Mouse (Mus musculus) lung, embryonic 16.5 days (tissue): ENCODE measurements around the gene 5730596B20Rik. TPM values are rescaled to one million over a fixed set of nuclear protein-coding genes. Genes with fewer than 3 reads are reported as not detected.

ENCODE experiments used
- ATAC-seq: fragments of 200-750 bp; cut with Nextera tagmentation; 2 replicates; pipeline ENCODE4 v1.8.0; 2017; ENCODE audit warnings: low read depth, mild to moderate bottlenecking, moderate library complexity
- H3K27ac ChIP-seq: fragments of 300-500 bp; sonication (generic); 2 replicates; pipeline ENCODE4 v1.5.1; 2014; ENCODE audit warnings: mild to moderate bottlenecking, control low read depth, low read length
- H3K27me3 ChIP-seq: fragments of 300-500 bp; sonication (generic); 2 replicates; pipeline ENCODE4 v1.6.1; 2014; ENCODE audit warnings: low read depth, low read length, mixed read lengths; ENCODE audit not compliant: control insufficient read depth, insufficient read depth
- H3K36me3 ChIP-seq: fragments of 300-500 bp; sonication (generic); 2 replicates; pipeline ENCODE4 v1.6.1; 2014; ENCODE audit warnings: low read length; ENCODE audit not compliant: control insufficient read depth, insufficient read depth
- H3K4me1 ChIP-seq: fragments of 300-500 bp; sonication (generic); replicated peaks from 2 replicates; pipeline ENCODE4 v1.6.1; 2014; ENCODE audit warnings: low read length, mixed read lengths; ENCODE audit not compliant: control insufficient read depth, insufficient read depth
- H3K4me2 ChIP-seq: fragments of 300-500 bp; sonication (generic); 2 replicates; pipeline ENCODE4 v1.6.1; 2014; ENCODE audit warnings: low read depth, low read length, control low read depth
- H3K4me3 ChIP-seq: fragments of 300-500 bp; sonication (generic); 2 replicates; pipeline ENCODE4 v1.5.1; 2014; ENCODE audit warnings: mild to moderate bottlenecking, low read length, control low read depth
- H3K9ac ChIP-seq: fragments of 300-500 bp; sonication (generic); 2 replicates; pipeline ENCODE4 v1.6.1; 2014; ENCODE audit warnings: low read length, control low read depth
- H3K9me3 ChIP-seq: fragments of 300-500 bp; sonication (generic); 2 replicates; pipeline ENCODE4 v1.6.1; 2016; ENCODE audit warnings: low read length; ENCODE audit not compliant: control insufficient read depth
- WGBS: fragments of 180-500 bp; shearing (Covaris S2); extraction: QIAGEN DNeasy Blood & Tissue Kit; methylation state at CpG from one replicate; pipeline ENCODE4 v1.1.7; 2014; 5-methylcytosine and 5-hydroxymethylcytosine counted together
- polyA plus RNA-seq: library from polyadenylated mRNA; unstranded; fragments of >200 nt; fragmentation: Nextera tagmentation; extraction: Ambion mirVana; gene quantifications from 2 replicates; pipeline ENCODE4 v1.2.1, GENCODE M21; 2015

The 5730596B20Rik gene
- polyA plus RNA-seq, 1 experiment from 2014 or later = 2.5 TPM

DNA sequence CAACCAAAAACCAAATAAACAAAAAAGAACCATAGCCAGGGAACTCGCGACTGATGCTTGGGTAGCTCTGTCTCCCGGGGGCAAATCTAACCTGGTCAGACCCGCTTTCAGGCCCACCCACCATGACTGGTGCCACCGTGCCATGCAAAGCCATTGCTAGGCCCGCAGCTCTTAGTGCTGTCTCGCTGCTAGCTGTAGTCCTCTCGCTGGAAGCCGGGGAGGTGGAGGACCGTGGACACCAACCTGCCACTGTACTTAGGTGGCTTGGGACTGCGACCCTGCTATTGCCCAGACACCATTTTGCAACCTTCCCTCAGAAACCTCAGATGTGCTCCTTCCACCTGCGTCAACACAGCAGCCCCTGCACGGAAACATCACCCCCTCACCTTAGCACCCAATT, 34.7 kb downstream of the 5730596B20Rik start:
- Histone ChIP-seq H3K27me3 (peaks cover 76% of the 10 kb centered on the region), H3K4me2 (peak overlapping the region; percentile 65), H3K36me3 (no peaks in the 10 kb centered on the region), H3K4me3 (peak overlapping the region; percentile 44), H3K4me1 (peaks cover 5% of the 10 kb centered on the region), H3K9me3 (no peaks in the 10 kb centered on the region), H3K27ac (peak overlapping the region; percentile 28; the same call in 1 of the 2 replicates), H3K9ac (peak overlapping the region; percentile 60)
- ATAC-seq = no peak
- WGBS = 5% methylated on average over 13 of the region's 13 CpGs

DNA sequence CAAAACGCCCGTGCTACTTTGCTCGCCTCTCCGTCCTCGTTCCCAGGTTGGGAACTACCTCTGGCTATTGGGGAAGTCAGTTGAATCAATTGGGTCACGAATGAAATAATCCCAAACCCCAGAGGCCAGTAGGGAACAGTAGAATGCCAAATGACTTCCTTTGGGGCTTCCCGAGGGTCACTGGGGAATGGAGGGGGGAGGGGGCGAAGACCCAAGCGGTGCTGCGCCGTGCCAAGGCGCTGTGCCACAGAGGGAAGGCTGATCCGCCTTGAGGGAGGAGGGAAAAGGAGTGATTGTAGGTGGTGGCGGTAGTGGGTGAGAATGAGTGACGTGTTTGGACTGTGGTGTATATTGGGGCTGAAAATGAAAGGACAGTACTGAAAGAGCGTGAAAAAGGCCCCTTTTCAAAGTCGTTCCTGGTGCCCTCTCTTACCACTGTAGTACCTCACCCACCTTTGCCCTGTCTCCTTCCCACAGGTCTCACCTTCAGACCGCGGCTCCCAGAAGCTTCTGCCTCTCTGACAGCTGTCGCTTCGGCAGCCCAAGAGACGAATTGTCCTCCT, 35.3 kb downstream of the 5730596B20Rik start:
- peaks cover 75% of the 10 kb centered on the region for H3K27me3 ChIP-seq
- H3K9ac ChIP-seq = peak overlapping the region; percentile 60
- H3K27ac ChIP-seq = peak overlapping the region; percentile 28
- no peaks in the 10 kb centered on the region for H3K36me3 ChIP-seq
- WGBS = 6% methylated on average over 22 of the region's 22 CpGs
- H3K4me2 ChIP-seq = peak overlapping the region; percentile 65
- peak overlapping the region; percentile 44 for H3K4me3 ChIP-seq
- peak; percentile 7; the same call in 1 of the 2 replicates for ATAC-seq
- peaks cover 11% of the 10 kb centered on the region for H3K4me1 ChIP-seq
- H3K9me3 ChIP-seq = no peaks in the 10 kb centered on the region

DNA sequence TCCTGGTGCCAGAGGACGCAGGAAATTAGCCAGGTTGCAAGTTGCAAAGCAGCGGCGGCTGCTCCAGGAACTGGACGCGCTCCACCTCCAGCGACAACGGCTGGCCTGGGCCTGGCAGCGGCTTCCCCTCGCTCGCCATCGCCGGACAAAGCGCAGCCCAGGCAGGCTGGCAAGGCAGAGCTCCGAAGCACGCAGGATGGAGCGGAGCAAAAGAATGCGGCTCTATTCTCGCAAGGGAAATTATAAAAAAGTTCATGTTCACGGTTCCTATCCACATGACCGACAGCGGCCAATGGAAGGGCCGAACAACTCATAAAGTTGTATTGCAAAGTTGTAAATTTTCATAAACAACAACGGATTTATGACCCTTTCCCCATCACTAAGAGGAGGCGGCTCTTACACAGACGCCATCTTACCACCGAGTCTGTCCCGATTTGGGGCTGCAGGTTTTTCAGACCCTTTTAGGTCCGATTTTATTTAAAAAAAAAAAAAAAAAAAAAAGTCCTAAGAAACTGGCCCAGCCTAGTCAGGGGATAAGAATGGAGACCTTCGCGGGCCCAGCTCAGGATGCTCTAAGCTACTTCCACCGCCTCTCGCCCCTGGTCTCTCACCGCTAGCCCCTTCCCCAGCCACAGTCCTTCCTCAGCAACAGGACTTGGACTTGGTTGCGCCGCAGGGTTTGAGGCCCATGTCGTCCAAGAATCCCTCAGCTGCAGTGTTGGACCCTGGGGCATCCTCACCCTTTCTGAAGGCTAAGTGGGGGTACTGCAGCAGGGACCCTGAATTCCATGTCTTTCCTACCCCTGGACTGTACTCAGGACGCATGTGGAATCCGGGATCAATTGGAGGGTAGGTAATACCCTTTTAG, 36.1 kb downstream of the 5730596B20Rik start, which contains the start of the genes Hoxa3 and Gm28308:
Gene Hoxa3 (minus strand): TSS at position 218 of the 868 bp plus-strand sequence.
Gene Gm28308 (minus strand): TSS at position 221 of the 868 bp plus-strand sequence.
- no peaks in the 10 kb centered on the region for H3K9me3 ChIP-seq
- H3K27ac ChIP-seq = peak within 1 kb of the TSS; percentile 45
- H3K4me1 ChIP-seq = peaks cover 12% of the 10 kb centered on the region
- WGBS = 9% methylated on average over 38 of the region's 38 CpGs
- H3K4me2 ChIP-seq = peak within 1 kb of the TSS; percentile 65
- H3K36me3 ChIP-seq = no peaks in the 10 kb centered on the region
- H3K9ac ChIP-seq = peak within 1 kb of the TSS; percentile 60
- H3K27me3 ChIP-seq = peaks cover 78% of the 10 kb centered on the region
- H3K4me3 ChIP-seq = peak within 1 kb of the TSS; percentile 44
- ATAC-seq = peak; percentile 38

- Histone ChIP-seq H3K4me3 (no peak overlapping the region), H3K4me1 (peaks cover 12% of the 10 kb centered on the region), H3K9ac (no peak overlapping the region), H3K27ac (no peak overlapping the region), H3K36me3 (no peaks in the 10 kb centered on the region), H3K27me3 (peaks cover 82% of the 10 kb centered on the region), H3K4me2 (no peak overlapping the region), H3K9me3 (no peaks in the 10 kb centered on the region)
- ATAC-seq = no peak
- 29% methylated on average over 5 of the region's 5 CpGs for WGBS
Observed at GRCm38 (mm10) chr6:52214271-52214670, 37.0 kb downstream of the 5730596B20Rik start.

DNA sequence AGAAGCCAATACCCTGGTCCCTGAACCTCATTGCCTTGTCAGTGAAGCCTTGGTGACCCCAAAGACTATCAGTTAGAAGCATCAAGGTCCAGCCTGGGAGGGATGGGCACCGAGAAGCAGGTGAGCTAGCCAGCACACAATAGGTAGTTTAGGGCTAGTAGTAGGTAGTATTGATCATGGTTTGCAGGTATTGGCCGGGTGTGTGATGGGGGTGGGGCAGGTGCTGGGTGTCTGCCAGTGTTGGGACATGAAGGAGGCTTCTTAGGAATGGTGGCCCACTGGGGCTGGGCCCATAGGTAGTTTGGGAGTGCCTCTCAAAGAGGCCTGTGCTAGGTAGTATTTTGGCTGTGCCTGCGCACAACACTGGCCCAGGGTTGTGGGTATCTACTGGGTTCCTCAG, 37.8 kb downstream of the 5730596B20Rik start:
- 29% methylated on average over 3 of the region's 3 CpGs for WGBS
- Histone ChIP-seq H3K4me2 (no peak overlapping the region), H3K9me3 (no peaks in the 10 kb centered on the region), H3K36me3 (no peaks in the 10 kb centered on the region), H3K4me3 (no peak overlapping the region), H3K4me1 (peaks cover 12% of the 10 kb centered on the region), H3K27me3 (peaks cover 90% of the 10 kb centered on the region), H3K9ac (no peak overlapping the region), H3K27ac (no peak overlapping the region)
- no peak for ATAC-seq

- no peak overlapping the region for H3K27ac ChIP-seq
- 3% methylated on average over 30 of the region's 30 CpGs for WGBS
- H3K27me3 ChIP-seq = peaks cover 93% of the 10 kb centered on the region
- peak overlapping the region; percentile 54 for H3K4me3 ChIP-seq
- ATAC-seq = no peak
- H3K9me3 ChIP-seq = no peaks in the 10 kb centered on the region
- no peaks in the 10 kb centered on the region for H3K36me3 ChIP-seq
- peak overlapping the region; percentile 62 for H3K4me2 ChIP-seq
- H3K9ac ChIP-seq = peak overlapping the region; percentile 42
- peaks cover 12% of the 10 kb centered on the region for H3K4me1 ChIP-seq
Observed at GRCm38 (mm10) chr6:52215771-52216535, 38.7 kb downstream of the 5730596B20Rik start.

GRCm38 (mm10) chr6:52216691-52217458, 39.6 kb downstream of the 5730596B20Rik start:
- no peak for ATAC-seq

DNA sequence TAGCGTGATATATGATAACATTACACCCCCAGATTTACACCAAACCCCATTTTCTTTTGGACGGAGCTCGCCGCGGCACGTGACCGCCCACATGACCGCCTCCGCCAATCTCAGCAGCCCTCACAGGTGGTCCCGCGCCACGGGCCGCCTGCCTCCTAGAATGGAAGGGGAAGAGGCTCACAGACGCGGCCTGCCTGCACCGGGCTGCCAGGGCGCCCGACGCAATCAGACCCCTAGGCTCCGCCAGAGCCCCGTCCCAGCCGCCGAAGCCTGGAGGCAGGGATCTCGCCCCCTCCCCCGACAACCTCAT, 40.1 kb downstream of the 5730596B20Rik start:
- peak overlapping the region; percentile 54 for H3K4me3 ChIP-seq
- H3K4me1 ChIP-seq = peaks cover 12% of the 10 kb centered on the region
- H3K27me3 ChIP-seq = peaks cover 93% of the 10 kb centered on the region
- H3K9me3 ChIP-seq = no peaks in the 10 kb centered on the region
- H3K9ac ChIP-seq = peak overlapping the region; percentile 51
- WGBS = 0% methylated on average over 25 of the region's 25 CpGs
- no peaks in the 10 kb centered on the region for H3K36me3 ChIP-seq
- H3K4me2 ChIP-seq = peak overlapping the region; percentile 62
- peak; percentile 59 for ATAC-seq
- no peak overlapping the region for H3K27ac ChIP-seq

More at GRCm38 (mm10) chr6:52216691-52217458, 39.6 kb downstream of the 5730596B20Rik start:
- Histone ChIP-seq H3K4me1 (peaks cover 12% of the 10 kb centered on the region), H3K27ac (no peak overlapping the region), H3K9ac (peak overlapping the region; percentile 56), H3K36me3 (no peaks in the 10 kb centered on the region), H3K9me3 (no peaks in the 10 kb centered on the region), H3K4me2 (peak overlapping the region; percentile 62), H3K4me3 (peak overlapping the region; percentile 54), H3K27me3 (peaks cover 93% of the 10 kb centered on the region)
- WGBS = 2% methylated on average over 58 of the region's 60 CpGs
